Mouse (Mus musculus) adrenal gland (tissue): Measurements from ENCODE around the gene Psmd8.
"Not testable (repeated sequence)": the region's sequence is repeated elsewhere in the genome, so short reads cannot be mapped to it uniquely, and the experiment has no call there.

Experiments
- intact Hi-C: fragments of 180-260 bp; cut with DNase I; formaldehyde crosslinking; loops from one replicate; pipeline ENCODE4 v1.15.1; 2025
- long read RNA-seq, 2 experiments: library from polyadenylated mRNA; unstranded; transcript quantifications; one replicate each; pipeline ENCODE4 v2.0.0; 2020; ENCODE audit warnings: borderline replicate concordance in 1 of 2; ENCODE audit not compliant: insufficient replicate concordance in 1 of 2

Psmd8 gene
- long read RNA-seq, experiment 1, transcript Psmd8-202 (7 exons, 1,391 nt) = major isoform, 149 of 171 reads
- long read RNA-seq, experiment 1, partial matches to known transcripts = 4 of 171 reads
- long read RNA-seq, experiment 1, other reads (novel, unspliced or antisense) = 17 of 171 reads
- long read RNA-seq, experiment 2, transcript Psmd8-202 (7 exons, 1,391 nt) = major isoform, 183 of 200 reads
- long read RNA-seq, experiment 2, partial matches to known transcripts = 2 of 200 reads
- long read RNA-seq, experiment 2, other reads (novel, unspliced or antisense) = 14 of 200 reads

- intact Hi-C loops = loop anchor here (5.0 kb wide), 2 partner anchors 67 to 117 kb away; partner anchors contain the start of gene 2200002D01Rik
Observed at GRCm38 (mm10) chr7:29180077-29180853, at the start of gene Psmd8. Gene Psmd8, minus strand, starts transcription at chr7:29180701.

- intact Hi-C loops = no loop called here
Observed at GRCm38 (mm10) chr7:29228202-29228601, 47.7 kb upstream of the Psmd8 start.

- intact Hi-C loops = no loop called here
Observed at GRCm38 (mm10) chr7:29225520-29225919, 45.0 kb upstream of the Psmd8 start.

GRCm38 (mm10) chr7:29224756-29225394 is 44.4 kb upstream of the Psmd8 start:
- intact Hi-C loops = no loop called here

- intact Hi-C loops = no loop called here
Observed at GRCm38 (mm10) chr7:29214846-29215245, 34.3 kb upstream of the Psmd8 start.

- intact Hi-C loops = no loop called here
Observed at GRCm38 (mm10) chr7:29214236-29214635, 33.7 kb upstream of the Psmd8 start.

- intact Hi-C loops = no loop called here
Observed at GRCm38 (mm10) chr7:29213675-29214082, 33.2 kb upstream of the Psmd8 start, which contains the start of gene Catsperg1. Gene Catsperg1, minus strand, starts transcription at chr7:29214035.

- intact Hi-C loops = not testable (repeated sequence)
Observed at GRCm38 (mm10) chr7:29212775-29213560, 32.5 kb upstream of the Psmd8 start.

GRCm38 (mm10) chr7:29212199-29212765 is 31.8 kb upstream of the Psmd8 start:
- intact Hi-C loops = no loop called here

GRCm38 (mm10) chr7:29211415-29212198 is 31.1 kb upstream of the Psmd8 start:
- intact Hi-C loops = no loop called here

GRCm38 (mm10) chr7:29211013-29211412 is 30.5 kb upstream of the Psmd8 start:
- intact Hi-C loops = not testable (repeated sequence)

GRCm38 (mm10) chr7:29202577-29202976 is 22.1 kb upstream of the Psmd8 start:
- intact Hi-C loops = no loop called here

GRCm38 (mm10) chr7:29194230-29194629 is 13.7 kb upstream of the Psmd8 start:
- intact Hi-C loops = loop anchor here (10.0 kb wide), 1 partner anchor 521 kb away; no protein-coding TSS in a partner anchor

- intact Hi-C loops = loop anchor here (5.0 kb wide), 2 partner anchors 66 to 116 kb away; partner anchors contain the start of gene 2200002D01Rik
Observed at GRCm38 (mm10) chr7:29181323-29181722, 822 bp upstream of the Psmd8 start.

- intact Hi-C loops = loop anchor here (5.0 kb wide), 2 partner anchors 66 to 116 kb away; partner anchors contain the start of gene 2200002D01Rik
Observed at GRCm38 (mm10) chr7:29180854-29181236, 344 bp upstream of the Psmd8 start.

- intact Hi-C loops = no loop called here
Observed at GRCm38 (mm10) chr7:29179323-29179722, 1.2 kb downstream of the Psmd8 start.

GRCm38 (mm10) chr7:29178106-29178505 is 2.4 kb downstream of the Psmd8 start:
- intact Hi-C loops = no loop called here

- intact Hi-C loops = no loop called here
Observed at GRCm38 (mm10) chr7:29172390-29173016, 8.0 kb downstream of the Psmd8 start.

GRCm38 (mm10) chr7:29171562-29172097 is 8.9 kb downstream of the Psmd8 start:
- intact Hi-C loops = no loop called here
